In genomic region chr5:74642291-74642690, GRCm38 (mm10) we compare ENCODE assay signal across 23 mouse cellular contexts.
DNase-seq lines count a peak whose midpoint lies in the region; ATAC-seq and TF ChIP-seq lines count a peak whose summit lies in the region.
"Had no signal": no experiment of that assay in that cellular context is flagged by ENCODE, and none has a peak within 500 bp of the region (broad histone marks: within the 10 kb centered on the region; RNA-seq: fewer than 3 reads in every experiment).

No protein-coding gene starts in this region.

- H3K4me2 ChIP-seq in midbrain, embryonic 11.5 days: no peak overlapping the region
- no peak overlapping the region for H3K4me2 ChIP-seq in midbrain, postnatal 0 days (ENCODE audit: low read depth, low read length, poor library complexity, severe bottlenecking)
- H3K4me2 ChIP-seq: embryonic facial prominence, embryonic 12.5 days; forebrain, embryonic 13.5 days; forebrain, embryonic 15.5 days had no signal

- no peaks in the 10 kb centered on the region for H3K9me3 ChIP-seq in midbrain, embryonic 11.5 days (ENCODE audit: control insufficient read depth, low read length)
- no peaks in the 10 kb centered on the region for H3K9me3 ChIP-seq in midbrain, postnatal 0 days (ENCODE audit: low read length)
- H3K9me3 ChIP-seq: embryonic facial prominence, embryonic 10.5 days; embryonic facial prominence, embryonic 12.5 days; forebrain, embryonic 13.5 days; forebrain, embryonic 15.5 days; G1E had no signal

- H3K9ac ChIP-seq in midbrain, embryonic 11.5 days (ENCODE audit: low read length): no peak overlapping the region
- H3K9ac ChIP-seq in midbrain, postnatal 0 days (replicated peaks; ENCODE audit: low read length, poor library complexity, severe bottlenecking): no peak overlapping the region
- H3K9ac ChIP-seq: embryonic facial prominence, embryonic 12.5 days; forebrain, embryonic 13.5 days; forebrain, embryonic 15.5 days; forebrain, postnatal 0 days had no signal

- 89% methylated on average over 2 of the region's 2 CpGs for WGBS in midbrain, embryonic 11.5 days
- 81% methylated on average over 2 of the region's 2 CpGs for WGBS in midbrain, postnatal 0 days

- H3K4me1 ChIP-seq in midbrain, embryonic 11.5 days (ENCODE audit: control insufficient read depth, insufficient read depth, low read length): no peaks in the 10 kb centered on the region
- no peaks in the 10 kb centered on the region for H3K4me1 ChIP-seq in midbrain, postnatal 0 days (ENCODE audit: insufficient read depth, low read length)
- H3K4me1 ChIP-seq: forebrain, embryonic 13.5 days; forebrain, embryonic 15.5 days had no signal

- TF ChIP-seq CTCF in midbrain, postnatal 0 days (IDR thresholded peaks at IDR 0.05): no peak

- H3K4me3 ChIP-seq in midbrain, embryonic 11.5 days (ENCODE audit: low read depth, low read length): no peak overlapping the region
- H3K4me3 ChIP-seq in midbrain, postnatal 0 days (ENCODE audit: low read depth, low read length): no peak overlapping the region
- H3K4me3 ChIP-seq: embryonic facial prominence, embryonic 10.5 days; embryonic facial prominence, embryonic 12.5 days; forebrain, embryonic 13.5 days; forebrain, embryonic 15.5 days had no signal

- DNase-seq in midbrain, embryonic 11.5 days (ENCODE audit: low spot score, missing footprints): peak; percentile 69
- DNase-seq in midbrain, postnatal 0 days (ENCODE audit: low spot score): no peak
- peak; percentile 91 for DNase-seq in NIH3T3 (ENCODE audit: low read depth)
- peak; percentile 50 for DNase-seq in mesoderm, embryonic 11.5 days (ENCODE audit: low read depth, low spot score)
- no peak for DNase-seq in right cerebral cortex, postnatal 4 days
- no peak for DNase-seq in adrenal gland, adult 18-20 months (ENCODE audit: low spot score in 2 of 2)
- DNase-seq: adrenal gland, adult 8-10 months; adrenal gland, postnatal 14 days; adrenal gland, postnatal 36 days; B cell, adult 2 months; cerebellum, adult 11-12 months; cerebellum, adult 2 months; cerebellum, adult 9-10 months; cerebellum, postnatal 10 days; cerebellum, postnatal 25 days; forebrain, postnatal 0 days had no signal

- H3K27me3 ChIP-seq in midbrain, embryonic 11.5 days (ENCODE audit: control insufficient read depth, insufficient read depth, low read length): no peaks in the 10 kb centered on the region
- no peaks in the 10 kb centered on the region for H3K27me3 ChIP-seq in midbrain, postnatal 0 days (ENCODE audit: insufficient read depth, low read length)
- H3K27me3 ChIP-seq: CH12.LX; embryonic facial prominence, embryonic 12.5 days; forebrain, embryonic 13.5 days; forebrain, embryonic 15.5 days had no signal

- no peaks in the 10 kb centered on the region for H3K36me3 ChIP-seq in midbrain, embryonic 11.5 days (ENCODE audit: control insufficient read depth, insufficient read depth, low read length)
- H3K36me3 ChIP-seq in midbrain, postnatal 0 days (ENCODE audit: insufficient read depth, low read length): no peaks in the 10 kb centered on the region
- H3K36me3 ChIP-seq: embryonic facial prominence, embryonic 10.5 days; embryonic facial prominence, embryonic 12.5 days; forebrain, embryonic 15.5 days; G1E had no signal

- no peak overlapping the region for H3K27ac ChIP-seq in midbrain, embryonic 11.5 days (ENCODE audit: low read depth, low read length)
- no peak overlapping the region for H3K27ac ChIP-seq in midbrain, postnatal 0 days (ENCODE audit: low read depth, low read length)
- H3K27ac ChIP-seq: forebrain, embryonic 13.5 days; forebrain, embryonic 15.5 days had no signal

- ATAC-seq in midbrain, embryonic 11.5 days (ENCODE audit: low FRiP score): no peak
- ATAC-seq in midbrain, postnatal 0 days (ENCODE audit: low FRiP score): no peak
- ATAC-seq: CD4-positive, CD25-positive, alpha-beta regulatory T cell, adult 4 months; forebrain, embryonic 13.5 days; forebrain, embryonic 15.5 days; forebrain, postnatal 0 days had no signal

Comparison
In these comparisons a context has a peak if more than half of its experiments do, and no peak if none do; other contexts are left out.
1. DNase-seq: peak in midbrain, embryonic 11.5 days (single experiment), NIH3T3 (single experiment) and mesoderm, embryonic 11.5 days (single experiment); none in midbrain, postnatal 0 days (single experiment), right cerebral cortex, postnatal 4 days (single experiment) and adrenal gland, adult 18-20 months (0 of 2).